ENCODE assay signal across 10 mouse cellular contexts in genomic region chr12:100897736-100898650, GRCm38 (mm10). TPM values are rescaled to one million over a fixed set of nuclear protein-coding genes. Genes with fewer than 3 reads are reported as not detected.
A peak's percentile ranks its signal among the peaks of the same experiment; 100 is the strongest.
DNase-seq lines count a peak whose midpoint lies in the region; ATAC-seq and TF ChIP-seq lines count a peak whose summit lies in the region.
"Had no signal": no experiment of that assay in that cellular context is flagged by ENCODE, and none has a peak within 500 bp of the region (broad histone marks: within the 10 kb centered on the region; RNA-seq: fewer than 3 reads in every experiment).

No protein-coding gene starts in this region.

- no peaks in the 10 kb centered on the region for H3K4me1 ChIP-seq in heart, postnatal 0 days (ENCODE audit: control insufficient read depth, insufficient read depth)
- peaks cover 18% of the 10 kb centered on the region for H3K4me1 ChIP-seq in forebrain, embryonic 14.5 days (ENCODE audit: control insufficient read depth, insufficient read depth, low read length)
- H3K4me1 ChIP-seq in midbrain, embryonic 16.5 days (ENCODE audit: control insufficient read depth, insufficient read depth, low read length), result peaks cover 30% of the 10 kb centered on the region

- TF ChIP-seq EP300 in heart, postnatal 0 days (IDR thresholded peaks at IDR 0.05; ENCODE audit: low read depth), result no peak

- H3K4me2 ChIP-seq in heart, postnatal 0 days (ENCODE audit: low read depth, low read length), result peak overlapping the region; percentile 62; the same call in 1 of the 2 replicates
- peak overlapping the region; percentile 68; the same call in 1 of the 2 replicates for H3K4me2 ChIP-seq in forebrain, embryonic 14.5 days (ENCODE audit: low read length)
- peak overlapping the region; percentile 93 for H3K4me2 ChIP-seq in midbrain, embryonic 16.5 days (ENCODE audit: low read length)

- H3K4me3 ChIP-seq in heart, postnatal 0 days (ENCODE audit: low read depth, low read length), result no peak overlapping the region
- no peak overlapping the region for H3K4me3 ChIP-seq in forebrain, embryonic 14.5 days (ENCODE audit: low read depth, low read length)
- peak overlapping the region; percentile 53 for H3K4me3 ChIP-seq in midbrain, embryonic 16.5 days (ENCODE audit: low read depth, low read length)

- no peak for ATAC-seq in heart, postnatal 0 days (ENCODE audit: insufficient read depth, low read depth)
- no peak for ATAC-seq in forebrain, embryonic 14.5 days
- no peak for ATAC-seq in midbrain, embryonic 16.5 days

- no peak for TF ChIP-seq CTCF in heart, postnatal 0 days (IDR thresholded peaks at IDR 0.05; ENCODE audit: low read depth)

- peaks cover 33% of the 10 kb centered on the region for H3K27me3 ChIP-seq in heart, postnatal 0 days (ENCODE audit: control insufficient read depth, insufficient read depth, low read length)
- H3K27me3 ChIP-seq in forebrain, embryonic 14.5 days (replicated peaks; ENCODE audit: control insufficient read depth, insufficient read depth, low read length), result peaks cover 27% of the 10 kb centered on the region
- H3K27me3 ChIP-seq in midbrain, embryonic 16.5 days (ENCODE audit: control insufficient read depth, insufficient read depth, low read depth, low read length), result peaks cover 3% of the 10 kb centered on the region; the same call in 1 of the 2 replicates

- no peaks in the 10 kb centered on the region for H3K9me3 ChIP-seq in heart, postnatal 0 days (replicated peaks; ENCODE audit: control insufficient read depth, low read length)
- H3K9me3 ChIP-seq in forebrain, embryonic 14.5 days (replicated peaks; ENCODE audit: control insufficient read depth, low read length), result no peaks in the 10 kb centered on the region
- H3K9me3 ChIP-seq in midbrain, embryonic 16.5 days (replicated peaks; ENCODE audit: control insufficient read depth, low read length, poor library complexity, severe bottlenecking), result no peaks in the 10 kb centered on the region
- H3K9me3 ChIP-seq: G1E had no signal

- no peaks in the 10 kb centered on the region for H3K36me3 ChIP-seq in heart, postnatal 0 days (replicated peaks; ENCODE audit: control insufficient read depth, insufficient read depth, low read length)
- no peaks in the 10 kb centered on the region for H3K36me3 ChIP-seq in forebrain, embryonic 14.5 days (ENCODE audit: control insufficient read depth, insufficient read depth, low read length)
- H3K36me3 ChIP-seq in midbrain, embryonic 16.5 days (ENCODE audit: control insufficient read depth, insufficient read depth, low read length), result no peaks in the 10 kb centered on the region
- H3K36me3 ChIP-seq: G1E had no signal

- intact Hi-C loops in heart, postnatal 36 days (cut with DNase I), result no loop called here

- 55% methylated on average over 12 of the region's 12 CpGs for WGBS in heart, postnatal 0 days
- 11% methylated on average over 12 of the region's 12 CpGs for WGBS in forebrain, embryonic 14.5 days
- 19% methylated on average over 12 of the region's 12 CpGs for WGBS in midbrain, embryonic 16.5 days

- DNase-seq in heart, postnatal 0 days (ENCODE audit: low spot score), result no peak
- DNase-seq in heart, postnatal 36 days, result no peak
- peak; percentile 91 for DNase-seq in cerebellum, adult 11-12 months
- DNase-seq in forebrain, embryonic 14.5 days (ENCODE audit: low spot score), result peak; percentile 33
- DNase-seq in frontal cortex, adult 2 months (ENCODE audit: extremely low spot score in 1 of 2, low spot score in 1 of 2), result no peak
- DNase-seq in thymus, postnatal 0 days (ENCODE audit: low spot score), result no peak
- DNase-seq in right cerebral cortex, postnatal 36 days (ENCODE audit: low spot score in 2 of 2), result no peak
- DNase-seq: embryo, embryonic 11 days had no signal

- no peak overlapping the region for H3K27ac ChIP-seq in heart, postnatal 0 days (ENCODE audit: low read depth)
- H3K27ac ChIP-seq in forebrain, embryonic 14.5 days (ENCODE audit: low read depth, low read length), result no peak overlapping the region
- H3K27ac ChIP-seq in midbrain, embryonic 16.5 days (ENCODE audit: low read length), result no peak overlapping the region

- H3K9ac ChIP-seq in heart, postnatal 0 days (replicated peaks; ENCODE audit: low read depth, low read length), result no peak overlapping the region
- no peak overlapping the region for H3K9ac ChIP-seq in forebrain, embryonic 14.5 days (ENCODE audit: low read length)
- peak overlapping the region; percentile 75 for H3K9ac ChIP-seq in midbrain, embryonic 16.5 days (ENCODE audit: low read depth, low read length)

RNA-seq across cellular contexts. Expression of gene Gpr68, which starts 10.0 kb away (rescaled TPM):
- total RNA-seq in heart, postnatal 0 days (2014; rRNA removed; ENCODE audit: low replicate concordance), result 2.5 and 7.4 TPM in 2 replicates
- polyA plus RNA-seq in heart, postnatal 0 days (2015; fragmentation: Nextera tagmentation; extraction: Ambion mirVana), result 1.8 and 2.0 TPM in 2 replicates
- under 1 TPM; 0.14 to 0.16 TPM for total RNA-seq in heart, postnatal 36 days (2021)
- polyA plus RNA-seq in forebrain, embryonic 14.5 days (2014; fragmentation: Nextera tagmentation; extraction: Ambion mirVana), result 0.55 and 0.84 TPM in 2 replicates
- polyA plus RNA-seq in midbrain, embryonic 16.5 days (2015; fragmentation: Nextera tagmentation; extraction: Ambion mirVana), result 6.2 and 6.3 TPM in 2 replicates
- 5.4 TPM in 2 replicates for polyA plus RNA-seq in frontal cortex, adult 2 months (2012; rRNA removed)
- 6.8 and 7.5 TPM in 2 replicates for polyA plus RNA-seq in thymus, postnatal 0 days (2015; fragmentation: Nextera tagmentation; extraction: Ambion mirVana)
- polyA plus RNA-seq: G1E had no signal

Comparison
In these comparisons a context has a peak if more than half of its experiments do, and no peak if none do; other contexts are left out.
1. DNase-seq: peak in cerebellum, adult 11-12 months (single experiment) and forebrain, embryonic 14.5 days (single experiment); none in heart, postnatal 0 days (single experiment), heart, postnatal 36 days (0 of 2), frontal cortex, adult 2 months (0 of 2), thymus, postnatal 0 days (single experiment) and right cerebral cortex, postnatal 36 days (0 of 2).
2. Peak in every context shown above with its lines, with median percentiles within 50 percentile points of each other: H3K4me2 ChIP-seq.